Mouse (Mus musculus): ENCODE measurements around the gene Nrp2.

Gene Nrp2

DNA sequence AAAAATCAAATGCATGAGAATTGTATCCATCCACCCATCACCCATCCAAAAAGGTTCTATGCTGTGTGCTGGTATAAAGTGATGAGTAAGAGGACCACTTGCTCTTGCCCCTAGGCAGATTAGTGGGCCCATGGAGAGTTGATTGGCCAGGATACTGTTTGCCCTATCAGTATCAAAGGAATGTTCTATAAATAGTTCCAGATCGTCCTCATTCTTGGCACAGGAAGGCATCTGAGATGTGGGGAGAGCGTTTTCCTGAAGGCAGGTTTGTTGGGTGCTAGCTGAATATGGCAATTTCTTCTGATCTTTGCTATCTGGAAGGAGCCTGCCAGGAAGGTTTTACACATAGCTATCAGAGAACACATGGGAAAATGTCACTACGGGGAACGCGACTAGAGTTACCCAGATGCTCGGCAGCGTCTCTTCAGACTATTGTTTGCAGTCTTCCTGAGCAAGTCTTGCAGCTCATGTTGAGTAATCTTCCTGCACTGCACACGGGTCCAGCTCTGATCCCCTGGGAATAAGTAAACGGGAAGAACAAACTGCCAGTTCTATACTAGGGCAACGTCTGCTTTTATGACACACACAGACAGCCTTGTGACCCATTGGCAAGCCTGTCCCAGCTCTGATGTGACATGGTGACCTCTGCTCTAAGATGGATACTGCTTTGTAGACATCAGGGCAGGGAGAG lies 44.5 kb downstream of the Nrp2 start:
- in situ Hi-C loops (cut with MboI; ENCODE audit: unreplicated experiment in 2 of 2), result no loop called here

DNA sequence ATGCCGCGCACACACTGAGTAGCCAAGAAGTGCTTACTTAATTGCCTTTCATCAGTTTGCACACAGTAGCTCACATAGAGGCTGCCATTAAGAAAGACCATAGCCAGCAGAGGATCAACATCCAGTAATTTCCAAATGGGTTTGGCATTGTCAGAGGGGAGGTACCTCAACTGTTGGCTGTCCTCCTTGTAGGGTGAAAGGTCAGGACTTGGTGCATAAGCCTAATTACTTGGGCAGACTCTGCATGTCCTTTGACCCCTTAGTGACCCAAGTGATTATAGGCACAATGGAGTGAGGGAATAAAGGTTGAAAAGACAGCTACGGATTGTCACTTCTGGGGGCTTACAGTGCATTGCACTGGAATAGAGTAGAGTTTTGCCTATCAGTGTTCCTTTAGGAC lies 45.3 kb downstream of the Nrp2 start:
- in situ Hi-C loops (cut with MboI; ENCODE audit: unreplicated experiment in 2 of 2), result no loop called here

DNA sequence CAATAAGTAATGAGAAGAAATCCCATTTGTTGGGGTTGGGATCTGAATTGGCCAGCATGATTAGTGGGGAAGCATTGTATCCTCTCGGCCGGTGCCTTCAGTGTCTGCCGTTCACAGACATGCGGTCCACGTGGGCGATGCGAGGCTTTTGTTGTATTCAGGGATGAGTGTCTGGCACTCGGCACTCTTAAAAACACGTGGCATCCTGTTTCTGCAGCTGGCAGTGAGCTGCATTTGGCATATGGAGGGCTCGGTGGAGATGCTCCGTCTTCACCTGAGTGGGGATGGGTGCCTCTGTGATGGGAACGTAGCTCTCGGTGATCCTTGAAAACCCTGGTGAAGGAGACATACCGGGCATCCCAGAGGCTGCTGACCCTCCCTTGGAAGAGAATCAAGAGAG lies 46.6 kb downstream of the Nrp2 start:
- in situ Hi-C loops (cut with MboI; ENCODE audit: unreplicated experiment in 2 of 2), result no loop called here

DNA sequence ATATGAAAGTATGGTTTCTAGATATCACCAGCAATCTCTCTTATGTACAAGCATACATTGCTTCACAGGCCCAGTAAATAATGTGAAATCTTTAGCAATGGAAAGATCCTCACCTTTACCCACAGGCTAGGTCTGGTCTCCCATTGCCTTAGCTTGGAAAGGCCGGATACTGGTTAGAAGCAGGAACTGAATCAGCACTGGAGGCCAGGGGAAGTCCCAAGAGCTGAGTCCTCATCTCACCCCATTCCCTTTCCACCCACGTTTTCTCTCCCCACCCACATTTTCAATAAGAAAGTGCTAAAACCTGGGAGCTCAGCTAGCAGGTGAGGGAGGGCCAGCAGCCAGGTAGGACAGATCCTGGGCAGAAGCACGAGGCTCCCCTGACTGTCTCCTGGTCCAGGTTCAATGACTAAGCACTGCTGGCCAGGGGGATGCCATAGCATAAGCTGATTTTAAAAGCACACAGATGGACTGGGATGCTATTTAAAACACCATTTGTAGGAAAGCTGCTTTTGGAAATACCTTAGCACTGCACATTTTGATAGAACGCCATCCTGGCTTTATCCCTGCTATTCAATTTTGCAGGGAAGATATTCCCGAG lies 47.4 kb downstream of the Nrp2 start:
- in situ Hi-C loops (cut with MboI; ENCODE audit: unreplicated experiment in 2 of 2), result no loop called here

DNA sequence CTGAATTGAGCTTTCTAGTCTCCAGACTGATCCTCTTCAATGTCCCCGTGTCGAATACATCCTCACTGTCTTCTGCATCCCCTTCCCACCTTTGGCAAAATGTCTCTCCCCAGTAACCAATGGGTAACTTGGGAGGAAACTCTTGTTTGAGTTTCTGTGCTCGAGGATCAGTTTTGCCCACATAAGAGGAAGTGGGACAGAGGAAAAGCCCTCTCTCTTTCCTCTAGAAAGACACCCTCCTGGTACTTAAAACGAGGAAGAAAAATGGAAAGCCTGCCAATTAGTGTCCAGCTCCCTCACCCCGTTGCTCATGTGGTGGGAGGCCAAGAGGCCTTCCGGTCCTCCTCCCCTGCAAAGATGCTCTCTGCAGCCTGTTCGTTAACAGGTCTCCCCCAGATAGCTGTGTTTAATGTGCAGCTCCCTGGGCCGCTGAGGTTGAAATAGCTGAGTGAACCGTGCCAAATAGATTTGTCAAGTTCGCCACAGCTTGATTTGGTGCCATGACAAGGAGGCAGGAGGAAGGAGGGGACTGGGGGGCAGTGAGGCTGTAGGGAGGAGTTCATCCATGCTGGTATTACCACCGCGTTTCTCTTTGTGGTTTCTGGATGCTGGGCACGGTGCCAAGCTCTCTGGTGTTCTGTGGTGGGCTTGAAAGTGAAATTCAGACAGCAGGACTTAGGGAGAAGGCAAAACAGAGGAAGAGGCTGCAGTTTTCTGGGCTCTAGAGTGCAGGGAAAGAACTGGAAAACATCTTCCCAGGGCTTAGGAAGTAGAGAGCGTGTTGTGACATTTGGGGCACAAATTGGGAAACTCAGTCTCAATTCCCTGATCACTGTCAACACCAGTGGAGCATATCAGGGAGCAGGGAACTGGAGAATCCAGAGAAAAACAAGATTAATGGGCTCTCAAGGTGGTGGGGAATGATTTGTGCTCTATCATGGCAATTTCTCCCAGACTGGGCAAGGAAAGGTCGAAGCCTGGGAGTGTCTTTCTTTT lies 48.2 kb downstream of the Nrp2 start:
- in situ Hi-C loops (cut with MboI; ENCODE audit: unreplicated experiment in 2 of 2), result no loop called here

DNA sequence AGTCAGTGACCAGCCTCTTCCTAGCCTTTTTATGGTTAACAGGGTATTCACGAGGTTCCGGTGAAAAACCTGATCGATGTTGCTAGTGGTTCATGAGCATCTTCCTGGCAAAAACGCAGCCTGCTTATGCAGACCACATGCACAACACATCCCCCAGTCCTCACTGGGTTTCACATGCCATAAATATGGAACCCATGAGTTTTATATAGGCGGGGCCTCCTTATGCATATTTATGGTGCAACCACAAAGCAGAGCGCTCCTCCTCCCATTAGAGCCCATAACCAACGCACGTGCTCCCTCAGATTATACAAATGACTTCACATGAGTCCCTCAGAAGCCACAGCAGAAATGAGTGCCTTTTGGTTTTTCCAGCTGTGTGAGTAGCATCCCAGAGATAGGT lies 49.0 kb downstream of the Nrp2 start:
- in situ Hi-C loops (cut with MboI; ENCODE audit: unreplicated experiment in 2 of 2), result no loop called here

DNA sequence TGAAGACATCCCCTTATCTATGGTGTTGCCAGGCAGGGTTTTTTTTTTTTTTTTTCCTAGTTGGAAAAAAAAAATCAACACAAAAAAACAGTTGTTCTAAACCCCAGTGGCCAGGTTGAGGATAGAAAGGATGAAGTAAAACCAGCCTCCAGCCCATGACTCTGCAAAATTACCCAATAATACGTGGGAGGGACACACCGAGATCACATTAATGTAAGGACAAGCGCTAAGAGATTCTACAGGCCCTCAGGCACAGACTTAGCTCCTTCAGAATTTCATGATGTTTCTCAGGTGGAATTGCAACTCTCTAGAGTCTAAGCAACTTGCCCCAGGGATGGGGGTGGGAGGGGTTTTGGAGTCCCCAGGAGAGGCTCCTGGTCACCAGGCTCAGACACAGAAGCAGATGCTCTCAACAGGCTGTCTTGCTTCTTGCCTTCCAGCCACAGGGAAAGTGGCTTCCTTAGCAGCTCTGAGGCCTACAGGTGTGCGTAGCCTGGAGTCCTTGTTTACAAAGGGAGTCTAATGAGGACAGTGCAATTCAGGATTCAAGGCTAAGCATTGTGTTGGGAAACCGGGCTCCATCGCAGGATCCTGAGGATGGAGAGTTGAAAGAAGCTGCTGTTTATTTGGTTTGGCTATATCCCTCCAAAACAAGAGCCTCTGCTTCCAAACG lies 49.7 kb downstream of the Nrp2 start:
- in situ Hi-C loops (cut with MboI; ENCODE audit: unreplicated experiment in 2 of 2), result no loop called here

DNA sequence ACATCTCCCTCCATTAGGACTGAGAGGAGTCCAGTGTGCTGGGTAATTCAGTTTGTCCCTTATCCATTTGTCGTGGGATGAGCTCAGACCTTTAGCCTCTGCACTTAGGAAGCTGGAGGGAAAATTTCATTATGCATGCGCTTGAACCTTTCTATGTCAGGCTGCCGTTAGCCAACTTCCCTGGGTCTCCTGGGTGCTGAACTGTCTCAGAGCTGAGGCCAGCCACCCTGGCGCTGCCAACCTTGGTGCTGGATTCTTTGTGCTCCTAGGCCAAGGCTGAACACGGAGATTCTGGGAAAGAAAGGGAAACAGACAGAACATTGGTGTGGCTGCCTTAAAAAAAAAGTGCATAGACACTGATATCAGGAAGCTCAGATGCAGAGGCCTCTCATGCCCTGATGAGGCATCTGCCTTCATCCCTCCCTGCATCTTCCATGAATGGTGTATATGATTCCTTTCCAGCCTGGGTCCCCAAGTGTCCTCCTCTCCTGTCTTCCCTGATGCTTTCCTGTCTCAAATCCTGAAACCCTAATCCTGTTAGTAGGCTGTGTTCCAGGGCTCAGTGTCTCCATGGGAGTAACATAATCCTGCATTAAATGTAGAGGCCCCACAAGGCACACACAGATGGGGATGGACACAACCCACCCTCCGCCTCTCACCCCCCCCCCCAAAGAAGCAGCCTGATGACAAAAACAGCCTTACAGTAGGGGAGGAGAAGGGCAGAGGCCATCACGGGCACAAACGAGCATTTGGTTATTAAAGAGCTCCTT lies 51.2 kb downstream of the Nrp2 start:
- in situ Hi-C loops (cut with MboI; ENCODE audit: unreplicated experiment in 2 of 2), result no loop called here

DNA sequence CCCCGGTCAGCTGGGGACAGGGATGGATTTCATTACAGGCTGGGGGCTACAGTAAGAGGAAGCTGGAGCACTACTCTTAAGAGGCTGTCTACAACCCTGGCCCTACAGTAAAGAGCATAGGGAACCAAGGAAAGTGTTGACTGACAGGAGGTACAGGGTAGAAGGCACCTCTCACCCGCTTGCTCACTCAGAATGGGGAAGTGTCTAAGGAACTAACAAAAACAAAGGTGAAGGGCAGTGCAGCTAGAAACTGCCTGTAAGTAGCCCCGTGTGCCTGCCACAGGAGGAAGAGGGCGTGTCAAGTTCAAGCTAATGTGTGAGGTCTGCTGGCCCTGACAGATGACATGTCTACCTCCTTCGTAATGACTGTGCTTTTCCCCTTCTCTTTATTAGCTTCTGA lies 57.0 kb downstream of the Nrp2 start:
- in situ Hi-C loops (cut with MboI; ENCODE audit: unreplicated experiment in 2 of 2), result no loop called here

DNA sequence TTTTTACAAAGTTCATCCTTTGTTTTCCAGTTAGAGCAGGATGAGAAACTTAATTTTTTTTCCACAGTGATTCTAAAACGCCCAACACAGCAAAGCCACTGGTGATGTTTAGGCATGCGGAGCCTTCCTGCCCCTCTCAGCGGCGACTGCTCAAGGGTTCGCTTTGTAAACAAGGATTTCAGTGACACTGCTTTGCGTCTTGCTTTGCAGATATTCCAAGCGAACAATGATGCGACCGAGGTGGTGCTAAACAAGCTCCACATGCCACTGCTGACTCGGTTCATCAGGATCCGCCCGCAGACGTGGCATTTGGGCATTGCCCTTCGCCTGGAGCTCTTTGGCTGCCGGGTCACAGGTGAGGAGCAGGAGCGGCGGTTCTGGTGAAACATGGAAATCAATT lies 57.5 kb downstream of the Nrp2 start:
- in situ Hi-C loops (cut with MboI; ENCODE audit: unreplicated experiment in 2 of 2), result no loop called here

DNA sequence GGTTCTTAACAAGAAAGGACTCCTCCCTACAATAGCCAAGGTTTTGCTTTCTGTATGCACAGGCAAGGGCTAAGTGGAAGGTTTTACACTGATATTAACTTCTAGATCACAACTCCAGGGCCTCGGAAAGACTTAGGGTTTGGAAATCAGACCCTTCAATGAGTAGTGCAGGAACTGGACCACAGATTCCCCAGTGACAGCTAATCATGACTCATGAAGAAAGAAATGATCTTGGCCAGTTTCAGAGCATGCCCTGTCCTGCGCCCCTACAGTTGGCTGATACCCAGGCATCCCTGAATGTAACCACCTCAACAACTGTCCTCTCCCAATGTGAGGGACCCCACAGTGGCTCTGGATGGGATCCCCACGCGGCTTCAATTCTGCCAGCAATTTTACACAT lies 60.7 kb downstream of the Nrp2 start:
- in situ Hi-C loops (cut with MboI; ENCODE audit: unreplicated experiment in 2 of 2), result no loop called here

DNA sequence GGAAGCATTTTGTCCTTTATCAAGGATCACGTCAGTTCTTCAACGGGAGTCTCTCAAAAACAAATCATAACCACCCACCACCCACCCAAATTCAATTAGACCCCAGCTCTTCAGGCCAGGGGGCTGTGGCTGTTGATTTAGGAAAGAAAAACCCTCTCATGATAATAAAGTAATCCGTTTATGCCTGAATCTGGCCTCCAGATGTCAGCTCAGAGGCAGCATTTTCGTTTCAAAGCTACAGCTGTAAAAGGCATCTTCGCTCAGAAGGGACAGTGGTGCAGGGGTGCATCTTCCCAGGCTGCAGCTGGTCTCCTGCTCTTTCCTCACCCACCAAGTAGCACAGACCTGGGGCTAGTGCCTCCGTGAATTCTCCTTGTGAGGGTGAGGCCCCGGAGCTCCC lies 62.1 kb downstream of the Nrp2 start:
- in situ Hi-C loops (cut with MboI; ENCODE audit: unreplicated experiment in 2 of 2), result no loop called here

DNA sequence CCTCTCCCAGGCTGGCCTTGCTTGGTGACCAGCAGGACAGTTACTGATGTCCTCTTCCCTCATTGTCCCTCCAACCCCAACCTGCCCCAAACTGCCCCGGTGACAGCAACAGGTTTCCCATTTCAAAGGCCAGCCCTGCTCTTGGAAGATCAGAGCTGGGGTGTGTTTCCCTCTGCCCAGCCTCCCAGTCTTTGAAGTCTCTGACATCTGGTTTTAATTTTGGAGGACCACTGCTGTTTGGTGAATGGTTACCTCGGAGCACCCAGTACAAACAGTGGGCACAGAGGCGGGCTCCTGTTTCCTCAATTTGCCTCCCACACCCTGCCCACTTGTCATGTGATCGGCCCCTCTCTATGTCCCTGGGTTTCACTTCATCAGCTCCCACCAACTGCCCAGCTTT lies 63.7 kb downstream of the Nrp2 start:
- in situ Hi-C loops (cut with MboI; ENCODE audit: unreplicated experiment in 2 of 2), result no loop called here

DNA sequence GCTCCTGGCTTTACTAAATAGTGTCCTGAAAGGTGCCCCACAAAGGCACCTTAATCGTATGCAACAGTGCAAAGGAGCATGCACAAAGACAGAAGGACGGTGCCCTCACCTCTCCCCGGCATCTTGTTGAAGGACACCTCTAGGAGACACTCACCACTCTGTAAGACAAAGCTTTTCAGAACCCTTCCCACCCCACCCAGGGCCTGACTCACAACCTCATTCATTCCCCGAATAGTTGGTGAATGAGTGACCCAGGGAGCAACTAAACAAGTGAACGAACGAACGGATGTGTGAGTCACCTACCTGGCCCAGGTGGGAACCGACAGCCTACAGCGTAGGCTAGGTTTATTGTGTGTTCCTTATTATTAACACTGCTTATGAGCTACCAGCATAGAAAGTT lies 64.5 kb downstream of the Nrp2 start:
- in situ Hi-C loops (cut with MboI; ENCODE audit: unreplicated experiment in 2 of 2), result no loop called here

DNA sequence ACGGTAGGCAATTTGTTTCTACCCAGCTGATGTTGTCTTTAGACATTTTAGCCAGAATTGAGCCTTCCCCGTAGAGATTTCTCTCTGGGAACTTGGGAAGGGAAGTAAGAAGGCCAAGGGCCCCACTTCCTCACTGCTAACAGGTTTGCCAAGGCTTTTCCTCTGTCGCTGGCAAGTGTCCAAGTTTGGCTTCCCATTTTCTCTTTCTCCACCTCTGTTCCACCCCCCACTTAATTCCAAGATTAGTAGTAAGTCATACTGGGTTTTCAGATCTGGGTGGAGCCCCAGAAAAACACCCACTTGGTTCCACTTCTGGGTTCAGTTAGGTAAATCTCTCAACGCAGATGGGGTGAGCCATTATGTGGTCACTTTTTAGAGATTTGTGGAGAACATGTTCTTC lies 67.5 kb downstream of the Nrp2 start:
- in situ Hi-C loops (cut with MboI; ENCODE audit: unreplicated experiment in 2 of 2), result no loop called here

DNA sequence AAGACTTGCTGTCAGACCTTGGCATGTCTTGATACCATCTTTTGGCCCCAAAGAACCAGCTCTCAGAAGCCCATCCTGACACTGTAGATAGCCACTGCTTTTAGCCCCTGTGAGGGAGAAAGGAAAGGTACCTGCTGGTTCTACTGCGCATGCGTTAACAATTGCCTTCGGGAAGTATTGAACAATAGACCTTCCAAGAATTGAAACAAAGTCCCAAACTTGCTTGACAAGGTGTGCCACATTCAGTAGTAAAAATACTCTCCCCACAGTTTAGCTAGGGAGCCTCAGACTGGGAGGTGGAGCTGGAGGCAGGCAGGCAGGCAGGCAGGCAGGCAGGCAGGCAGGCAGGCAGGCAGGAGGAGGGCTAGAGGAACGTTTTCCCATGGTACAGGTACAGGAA lies 69.3 kb downstream of the Nrp2 start:
- in situ Hi-C loops (cut with MboI; ENCODE audit: unreplicated experiment in 2 of 2), result no loop called here

DNA sequence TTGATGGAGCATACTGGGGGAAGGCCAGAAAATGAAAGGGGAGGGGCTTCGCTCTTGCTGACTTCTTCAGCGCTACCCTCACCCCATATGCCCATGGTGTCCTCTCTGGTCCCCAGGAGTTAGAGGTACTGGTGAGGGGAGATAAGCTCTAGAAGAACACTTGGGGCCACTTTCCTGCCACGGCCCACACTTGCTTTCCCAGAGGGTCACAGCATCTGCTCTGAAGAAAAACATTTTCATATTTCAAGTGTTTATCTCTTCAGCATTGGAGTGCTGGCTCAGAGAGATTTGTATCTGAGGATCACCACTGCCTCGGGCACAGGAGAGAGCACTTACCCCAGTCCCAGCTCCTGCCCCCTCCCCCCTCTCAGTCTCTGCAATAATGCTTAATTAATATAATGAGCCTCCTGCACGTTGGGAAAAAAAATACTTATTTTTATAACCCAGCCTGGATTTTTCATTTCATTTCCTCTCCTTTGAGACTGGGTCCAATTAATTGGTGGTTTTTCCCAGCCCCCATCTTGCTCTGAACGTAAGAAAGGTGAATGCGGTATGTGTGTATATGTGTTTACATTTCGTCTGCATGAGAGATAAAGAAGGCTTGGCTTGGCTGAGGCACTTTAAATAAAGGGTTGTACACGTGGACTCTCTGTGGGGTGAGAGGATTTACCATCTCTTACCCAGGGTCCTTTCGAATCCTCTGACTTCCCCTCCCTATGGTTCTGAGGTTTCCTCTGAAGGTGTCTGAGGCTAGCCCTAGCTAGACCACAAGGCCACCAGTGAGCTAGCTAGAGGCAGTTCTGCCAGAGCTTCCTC lies 70.2 kb downstream of the Nrp2 start:
- in situ Hi-C loops (cut with MboI; ENCODE audit: unreplicated experiment in 2 of 2), result no loop called here

DNA sequence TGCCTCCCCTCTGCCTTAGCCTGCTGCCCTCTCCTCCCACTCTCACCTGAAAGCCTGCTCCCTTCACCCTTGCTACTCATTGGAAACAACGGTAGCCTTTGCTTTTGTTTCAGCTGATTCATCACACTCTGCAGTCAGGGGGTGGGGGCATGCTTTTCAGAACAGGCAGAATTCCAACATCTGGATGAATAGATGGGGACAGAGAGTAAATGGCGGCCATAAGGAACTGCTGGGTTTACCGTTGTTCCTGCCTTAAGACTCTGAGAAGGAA lies 70.8 kb downstream of the Nrp2 start:
- in situ Hi-C loops (cut with MboI; ENCODE audit: unreplicated experiment in 2 of 2), result no loop called here

DNA sequence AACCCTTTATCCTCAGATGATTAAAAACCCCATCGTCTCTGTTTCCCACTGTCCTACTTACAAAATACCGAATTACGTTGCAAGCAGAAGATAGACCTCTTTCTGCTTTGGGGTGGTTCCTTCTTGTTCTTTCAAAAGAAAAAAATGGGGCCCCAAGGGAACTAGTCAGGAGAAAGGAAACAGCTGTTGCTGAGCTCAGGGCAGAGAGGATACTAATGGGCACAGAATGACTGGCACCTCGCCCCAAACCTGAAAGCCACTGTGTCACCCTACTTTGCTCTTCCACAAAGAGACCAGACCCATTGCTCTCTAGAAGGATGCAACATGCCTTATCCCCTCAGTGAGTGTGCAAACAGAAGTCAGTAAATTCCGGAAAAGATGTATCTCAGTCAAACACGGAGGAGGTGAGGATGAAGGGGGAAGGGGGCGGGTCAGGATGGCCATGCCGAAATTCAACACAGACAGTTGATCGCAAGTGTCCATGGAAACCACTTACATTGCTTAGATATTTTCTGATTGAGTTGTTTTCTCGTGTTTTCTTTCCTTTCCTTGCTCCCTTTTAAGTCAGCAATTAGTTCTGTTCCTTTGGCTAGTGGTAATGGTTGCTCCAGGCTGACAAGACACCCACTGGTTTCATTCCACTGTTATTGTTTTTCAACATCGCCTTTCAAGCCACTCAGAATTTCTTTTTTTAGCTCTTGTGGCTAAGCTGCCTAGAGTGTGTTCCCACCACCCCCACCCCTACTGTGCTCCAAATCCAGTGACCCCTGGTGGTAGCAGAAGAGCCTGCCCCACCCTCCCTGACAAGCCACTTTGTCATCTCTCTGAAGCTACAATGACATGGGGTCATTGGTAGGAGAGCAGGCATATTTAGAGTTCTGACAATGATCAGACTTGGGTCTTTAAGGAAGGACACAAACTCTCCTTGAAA lies 71.5 kb downstream of the Nrp2 start:
- in situ Hi-C loops (cut with MboI; ENCODE audit: unreplicated experiment in 2 of 2), result no loop called here

Data from v-Abl transformed pro-B cells (cell line).